ENCODE assay signal across 14 mouse cellular contexts in genomic region chr5:98732157-98733009, GRCm38 (mm10).
A peak's percentile ranks its signal among the peaks of the same experiment; 100 is the strongest.
DNase-seq lines count a peak whose midpoint lies in the region; ATAC-seq and TF ChIP-seq lines count a peak whose summit lies in the region.
"Had no signal": no experiment of that assay in that cellular context is flagged by ENCODE, and none has a peak within 500 bp of the region (broad histone marks: within the 10 kb centered on the region; RNA-seq: fewer than 3 reads in every experiment).

No protein-coding gene starts in this region.

- H3K9me3 ChIP-seq in embryonic facial prominence, embryonic 12.5 days, result no peaks in the 10 kb centered on the region
- H3K9me3 ChIP-seq in embryonic facial prominence, embryonic 10.5 days, result no peaks in the 10 kb centered on the region
- no peaks in the 10 kb centered on the region for H3K9me3 ChIP-seq in kidney, embryonic 16.5 days (ENCODE audit: low read length)
- H3K9me3 ChIP-seq: heart, embryonic 15.5 days; neural tube, embryonic 12.5 days had no signal

- no peaks in the 10 kb centered on the region for H3K4me1 ChIP-seq in embryonic facial prominence, embryonic 12.5 days
- no peaks in the 10 kb centered on the region for H3K4me1 ChIP-seq in embryonic facial prominence, embryonic 10.5 days
- H3K4me1 ChIP-seq in kidney, embryonic 16.5 days (ENCODE audit: insufficient read depth, low read length), result no peaks in the 10 kb centered on the region
- H3K4me1 ChIP-seq in cerebellum, adult 2 months (ENCODE audit: control insufficient read depth, insufficient read depth, low read length), result no peaks in the 10 kb centered on the region
- H3K4me1 ChIP-seq: heart, embryonic 15.5 days; megakaryocyte, embryonic 14.5 days; neural tube, embryonic 12.5 days had no signal

- H3K36me3 ChIP-seq in embryonic facial prominence, embryonic 12.5 days, result no peaks in the 10 kb centered on the region
- no peaks in the 10 kb centered on the region for H3K36me3 ChIP-seq in embryonic facial prominence, embryonic 10.5 days (replicated peaks)
- no peaks in the 10 kb centered on the region for H3K36me3 ChIP-seq in kidney, embryonic 16.5 days (ENCODE audit: insufficient read depth, low read length)
- H3K36me3 ChIP-seq: G1E; heart, embryonic 15.5 days; neural tube, embryonic 12.5 days had no signal

- DNase-seq in embryonic facial prominence, embryonic 10.5 days (ENCODE audit: low spot score), result no peak
- DNase-seq in kidney, postnatal 25 days, result no peak
- DNase-seq in embryo, embryonic 10.5 days (ENCODE audit: low spot score), result peak; percentile 18
- DNase-seq in lung, postnatal 10 days, result peak; percentile 23
- no peak for DNase-seq in cerebellum, adult 2 months
- no peak for DNase-seq in urinary bladder, postnatal 25 days (ENCODE audit: low spot score)
- DNase-seq: kidney, adult 18-20 months; right cerebral cortex, postnatal 14 days had no signal

- H3K4me2 ChIP-seq in embryonic facial prominence, embryonic 12.5 days (replicated peaks), result no peak overlapping the region
- H3K4me2 ChIP-seq in kidney, embryonic 16.5 days (replicated peaks; ENCODE audit: low read depth, low read length), result no peak overlapping the region
- H3K4me2 ChIP-seq: heart, embryonic 15.5 days; neural tube, embryonic 12.5 days had no signal

- no peaks in the 10 kb centered on the region for H3K27me3 ChIP-seq in embryonic facial prominence, embryonic 12.5 days
- no peaks in the 10 kb centered on the region for H3K27me3 ChIP-seq in embryonic facial prominence, embryonic 10.5 days (replicated peaks; ENCODE audit: low read depth, poor library complexity, severe bottlenecking)
- H3K27me3 ChIP-seq in kidney, embryonic 16.5 days (ENCODE audit: insufficient read depth, low read length), result no peaks in the 10 kb centered on the region
- no peaks in the 10 kb centered on the region for H3K27me3 ChIP-seq in cerebellum, adult 2 months (ENCODE audit: control insufficient read depth, insufficient read depth, low read length)
- H3K27me3 ChIP-seq: heart, embryonic 15.5 days; megakaryocyte, embryonic 14.5 days; neural tube, embryonic 12.5 days had no signal

- WGBS in embryonic facial prominence, embryonic 12.5 days, result 66% methylated on average over 6 of the region's 6 CpGs
- 73% methylated on average over 6 of the region's 6 CpGs for WGBS in embryonic facial prominence, embryonic 10.5 days
- 29% methylated on average over 6 of the region's 6 CpGs for WGBS in kidney, embryonic 16.5 days
- WGBS in cerebellum, adult 2 months, result 66% methylated on average over 6 of the region's 6 CpGs

- H3K27ac ChIP-seq in embryonic facial prominence, embryonic 12.5 days, result no peak overlapping the region
- H3K27ac ChIP-seq in embryonic facial prominence, embryonic 10.5 days (replicated peaks), result no peak overlapping the region
- H3K27ac ChIP-seq in kidney, embryonic 16.5 days (ENCODE audit: low read length), result no peak overlapping the region
- H3K27ac ChIP-seq in cerebellum, adult 2 months (ENCODE audit: insufficient read depth, low read length), result no peak overlapping the region
- H3K27ac ChIP-seq: heart, embryonic 15.5 days; neural tube, embryonic 12.5 days had no signal

- 0 out of 2 replicates have a peak, but pooled peaks have one; percentile 52 for ATAC-seq in embryonic facial prominence, embryonic 12.5 days (ENCODE audit: insufficient number of reproducible peaks, insufficient read depth, low FRiP score, low TSS enrichment)
- ATAC-seq in kidney, embryonic 16.5 days (ENCODE audit: low FRiP score, low TSS enrichment), result 0 out of 2 replicates have a peak, but pooled peaks have one; percentile 39

- H3K4me3 ChIP-seq in embryonic facial prominence, embryonic 12.5 days, result no peak overlapping the region
- no peak overlapping the region for H3K4me3 ChIP-seq in embryonic facial prominence, embryonic 10.5 days
- no peak overlapping the region for H3K4me3 ChIP-seq in kidney, embryonic 16.5 days (ENCODE audit: low read length)
- no peak overlapping the region for H3K4me3 ChIP-seq in cerebellum, adult 2 months (replicated peaks; ENCODE audit: insufficient read depth, low read depth, low read length)
- H3K4me3 ChIP-seq: heart, embryonic 15.5 days; megakaryocyte, embryonic 14.5 days; neural tube, embryonic 12.5 days had no signal

- no peak overlapping the region for H3K9ac ChIP-seq in embryonic facial prominence, embryonic 12.5 days
- no peak overlapping the region for H3K9ac ChIP-seq in kidney, embryonic 16.5 days (replicated peaks; ENCODE audit: low read length)
- H3K9ac ChIP-seq: heart, embryonic 15.5 days; neural tube, embryonic 12.5 days had no signal

- no peak for TF ChIP-seq CTCF in cerebellum, adult 2 months (IDR thresholded peaks at IDR 0.05; ENCODE audit: borderline replicate concordance, insufficient read depth, low read depth, low read length)

- TF ChIP-seq POLR2A in cerebellum, adult 2 months (IDR thresholded peaks at IDR 0.05; ENCODE audit: borderline replicate concordance, insufficient read depth, low read length), result no peak

Comparison
In these comparisons a context has a peak if more than half of its experiments do, and no peak if none do; other contexts are left out.
1. DNase-seq: peak in embryo, embryonic 10.5 days (single experiment) and lung, postnatal 10 days (single experiment); none in embryonic facial prominence, embryonic 10.5 days (single experiment), kidney, postnatal 25 days (0 of 2), cerebellum, adult 2 months (0 of 2) and urinary bladder, postnatal 25 days (single experiment).